Mouse (Mus musculus): Measurements from ENCODE around the gene Fez2.
A peak's percentile ranks its signal among the peaks of the same experiment; 100 is the strongest.

Fez2 gene

DNA sequence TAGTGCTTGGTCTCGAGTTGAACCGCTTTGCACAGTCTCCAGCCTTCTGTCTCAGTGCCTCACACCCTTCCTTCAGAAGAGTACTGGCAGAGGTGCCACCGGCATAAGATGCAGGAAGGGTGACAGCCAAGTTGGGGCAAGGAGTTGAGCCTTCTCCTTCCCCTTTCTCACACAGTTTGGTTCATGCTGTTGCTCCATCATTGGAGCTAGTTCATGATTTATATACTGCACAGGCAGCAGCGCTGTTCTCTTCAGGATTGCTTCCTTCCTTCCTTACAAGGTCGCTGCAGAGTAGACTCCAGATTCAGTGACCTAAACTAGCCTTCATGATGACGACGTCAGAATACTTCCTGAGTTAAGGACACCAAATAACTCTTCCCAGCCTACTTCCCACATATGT, 51.9 kb downstream of the Fez2 start:
- DNase-seq (ENCODE audit: low spot score) = no peak

DNA sequence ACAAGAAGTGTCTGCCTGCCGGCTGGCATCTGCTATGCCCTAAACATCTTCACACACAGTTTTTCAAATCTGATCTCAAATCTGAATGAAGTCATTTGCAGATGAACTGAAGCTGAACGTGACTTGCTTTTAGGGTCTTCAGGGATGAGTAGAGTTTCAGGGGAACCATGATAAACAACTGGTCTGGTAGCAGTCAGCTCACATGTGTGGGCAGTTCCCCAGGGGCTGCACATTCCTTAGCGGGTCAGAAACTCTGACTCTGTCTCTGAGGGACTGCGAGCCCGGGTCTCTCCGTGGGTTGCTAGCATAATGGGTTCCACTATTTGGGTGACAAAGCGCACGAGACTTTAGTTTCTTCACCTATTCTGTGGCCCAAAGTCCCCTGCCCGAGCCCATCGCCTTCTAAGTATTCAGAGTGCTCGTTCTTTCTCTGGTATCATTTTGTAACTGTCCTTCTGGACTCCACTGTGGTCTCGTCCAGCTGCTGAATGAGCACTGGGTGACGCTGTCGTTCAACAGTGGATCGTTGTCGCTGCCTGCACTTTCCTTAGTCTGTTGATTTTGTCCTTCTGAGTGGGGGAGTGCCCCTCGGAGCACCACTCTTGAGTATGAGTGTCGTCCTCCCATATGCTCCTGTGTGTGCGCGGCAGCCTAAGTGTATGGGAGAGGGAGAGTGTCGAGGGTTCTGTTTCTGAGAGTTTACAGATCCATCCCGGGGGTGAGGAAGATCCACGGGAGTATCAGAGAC, 53.2 kb downstream of the Fez2 start:
- DNase-seq (ENCODE audit: low spot score) = no peak

DNA sequence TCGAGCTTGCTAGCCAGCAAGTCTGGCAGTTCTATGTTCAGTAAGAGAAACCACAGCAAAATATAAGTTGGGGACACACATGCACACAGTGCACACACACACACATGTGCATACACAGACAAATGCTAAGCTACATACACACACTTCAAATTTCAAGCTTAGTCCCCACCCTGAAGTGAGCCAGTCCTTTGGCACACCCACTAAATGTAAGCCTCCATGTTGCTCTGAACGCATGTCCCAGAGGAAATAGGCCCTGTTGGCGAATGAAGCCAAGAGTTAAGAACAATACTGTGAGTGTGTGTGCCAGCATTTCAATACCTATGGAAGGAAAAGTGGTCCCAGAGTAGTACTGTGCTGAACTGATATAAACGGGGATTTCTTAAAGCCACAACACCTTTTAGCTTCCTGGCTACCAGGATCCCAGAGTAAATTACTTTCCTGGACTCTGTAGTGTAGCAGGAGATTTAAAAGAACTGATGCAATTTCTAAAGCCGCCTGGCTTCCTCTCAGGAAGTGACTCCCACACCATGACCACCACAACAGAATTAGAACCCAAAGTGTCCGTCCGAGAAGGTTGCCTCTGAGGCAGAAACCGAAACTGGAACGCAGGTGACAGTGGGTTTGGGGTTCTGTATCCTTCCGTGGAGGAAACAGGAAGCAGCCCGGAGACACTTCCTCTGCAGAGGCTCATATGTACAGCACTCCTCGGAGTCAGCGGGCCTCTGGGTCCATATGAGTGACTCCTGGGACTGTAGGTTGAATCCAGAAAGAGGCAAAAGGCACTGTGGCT, 55.8 kb downstream of the Fez2 start:
- no peak for DNase-seq (ENCODE audit: low spot score)

DNA sequence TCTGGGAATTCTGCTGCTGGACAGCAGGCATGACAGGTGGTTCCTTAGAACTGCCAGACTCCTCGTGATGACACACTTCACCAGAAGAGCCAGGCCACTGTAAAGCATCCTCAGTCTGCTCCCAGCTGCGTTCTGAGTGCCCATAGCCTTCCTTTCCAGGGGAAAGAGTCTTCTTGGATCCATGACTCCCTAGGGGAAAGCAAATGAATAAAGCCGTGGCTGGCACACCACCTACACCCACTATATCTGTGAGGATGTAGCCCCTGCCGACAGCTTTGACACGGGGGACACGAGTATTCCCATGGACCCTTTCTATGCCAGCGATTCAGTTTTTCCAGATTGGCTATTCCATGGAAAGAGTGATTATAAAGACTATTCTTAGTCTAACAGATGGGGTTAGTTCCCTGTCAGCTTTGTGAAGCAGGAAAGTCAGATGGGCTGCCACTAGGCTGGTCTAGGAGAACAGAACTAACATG, 59.7 kb downstream of the Fez2 start:
- DNase-seq (ENCODE audit: low spot score) = no peak

DNA sequence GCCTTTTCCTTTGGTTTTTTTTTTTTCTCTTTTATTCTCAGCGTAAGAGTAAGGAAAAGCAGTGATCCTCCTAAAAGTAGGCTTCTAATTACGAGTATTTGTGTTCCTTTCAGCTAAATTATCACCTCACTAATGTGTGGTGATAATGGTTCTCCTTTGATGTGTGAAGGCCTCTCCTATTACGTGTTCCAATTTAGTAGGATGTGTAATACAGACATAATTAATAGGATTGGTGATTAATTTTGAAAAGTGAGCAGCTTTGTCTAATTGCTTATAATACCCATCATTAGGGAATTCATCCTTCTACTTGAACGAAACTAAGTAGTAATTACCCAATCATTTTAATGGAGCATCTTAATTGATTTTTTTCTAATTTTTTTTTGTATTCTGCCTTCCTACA, 60.2 kb downstream of the Fez2 start:
- no peak for DNase-seq (ENCODE audit: low spot score)

DNA sequence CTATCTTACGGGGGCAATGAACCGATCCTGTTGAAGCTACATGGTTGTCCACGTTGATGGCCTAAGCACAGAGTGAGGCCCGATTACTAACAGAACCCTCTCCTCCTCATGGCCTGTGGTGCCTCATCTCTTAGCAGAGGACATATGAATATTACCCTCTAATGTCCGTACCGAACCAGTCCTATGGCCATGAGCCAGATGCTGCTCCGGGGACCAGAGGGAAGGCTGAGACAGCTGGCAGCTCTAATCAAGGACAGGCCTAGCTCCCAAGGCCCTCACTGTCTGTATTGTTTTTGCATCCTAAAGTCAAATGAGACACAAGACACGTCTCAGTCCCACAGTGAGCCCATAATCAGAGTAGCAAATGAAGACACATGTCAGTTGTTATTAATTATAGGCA, 62.3 kb downstream of the Fez2 start:
- DNase-seq (ENCODE audit: low spot score) = no peak

DNA sequence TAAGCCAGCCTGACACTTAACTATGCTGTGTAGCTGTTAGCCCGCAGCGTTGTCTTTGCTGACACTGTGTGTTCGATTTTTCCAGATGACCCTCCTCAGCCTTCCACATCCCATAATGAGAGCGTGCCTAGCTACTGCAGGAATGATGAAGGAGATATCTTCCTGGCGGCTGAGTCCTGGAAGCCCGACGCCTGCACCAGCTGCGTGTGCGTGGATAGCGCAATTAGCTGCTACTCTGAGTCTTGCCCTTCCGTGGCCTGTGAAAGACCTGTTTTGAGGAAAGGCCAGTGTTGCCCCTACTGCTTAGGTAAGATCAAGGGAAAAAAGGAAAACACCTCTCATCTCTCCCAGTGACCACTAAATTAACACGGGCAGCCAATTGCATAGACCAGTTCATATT, 63.1 kb downstream of the Fez2 start:
- no peak for DNase-seq (ENCODE audit: low spot score)

DNA sequence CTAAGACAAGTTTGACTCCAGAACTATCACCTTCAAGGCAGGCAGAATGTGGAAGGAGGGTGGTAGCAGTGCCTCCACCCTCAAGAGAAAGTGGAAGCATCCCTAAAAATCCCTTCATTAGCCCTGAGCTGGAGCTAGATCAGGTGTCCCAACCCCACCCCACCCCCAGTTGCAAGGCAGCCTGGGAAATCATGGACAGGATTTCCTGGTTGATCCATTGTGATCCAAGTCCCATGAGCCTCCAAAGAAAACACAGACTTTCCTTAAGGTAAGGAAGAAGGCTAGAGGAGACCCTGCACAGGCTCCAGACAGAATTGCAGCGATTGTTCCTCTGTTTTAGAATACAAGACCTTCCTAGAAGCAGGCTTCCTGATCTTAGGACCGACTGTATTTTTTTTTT, 63.5 kb downstream of the Fez2 start:
- no peak for DNase-seq (ENCODE audit: low spot score)

DNA sequence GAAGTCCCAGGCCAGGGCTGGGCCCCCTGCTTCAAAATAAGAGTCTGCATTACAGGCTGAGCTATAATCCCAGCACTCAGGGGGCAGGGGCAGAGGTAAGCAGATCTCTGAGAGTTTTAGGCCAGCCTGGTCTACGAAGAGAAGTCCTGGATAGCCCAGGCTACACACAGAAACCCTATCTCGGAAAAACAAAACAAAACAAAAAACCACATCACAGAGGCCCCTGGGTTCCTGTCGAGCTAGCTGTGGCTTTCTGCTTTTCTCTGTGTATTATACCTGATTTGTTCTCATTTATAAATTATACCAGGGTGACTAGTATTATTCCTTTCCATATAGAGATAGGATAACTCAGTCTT, 65.5 kb downstream of the Fez2 start:
- no peak for DNase-seq (ENCODE audit: low spot score)

DNA sequence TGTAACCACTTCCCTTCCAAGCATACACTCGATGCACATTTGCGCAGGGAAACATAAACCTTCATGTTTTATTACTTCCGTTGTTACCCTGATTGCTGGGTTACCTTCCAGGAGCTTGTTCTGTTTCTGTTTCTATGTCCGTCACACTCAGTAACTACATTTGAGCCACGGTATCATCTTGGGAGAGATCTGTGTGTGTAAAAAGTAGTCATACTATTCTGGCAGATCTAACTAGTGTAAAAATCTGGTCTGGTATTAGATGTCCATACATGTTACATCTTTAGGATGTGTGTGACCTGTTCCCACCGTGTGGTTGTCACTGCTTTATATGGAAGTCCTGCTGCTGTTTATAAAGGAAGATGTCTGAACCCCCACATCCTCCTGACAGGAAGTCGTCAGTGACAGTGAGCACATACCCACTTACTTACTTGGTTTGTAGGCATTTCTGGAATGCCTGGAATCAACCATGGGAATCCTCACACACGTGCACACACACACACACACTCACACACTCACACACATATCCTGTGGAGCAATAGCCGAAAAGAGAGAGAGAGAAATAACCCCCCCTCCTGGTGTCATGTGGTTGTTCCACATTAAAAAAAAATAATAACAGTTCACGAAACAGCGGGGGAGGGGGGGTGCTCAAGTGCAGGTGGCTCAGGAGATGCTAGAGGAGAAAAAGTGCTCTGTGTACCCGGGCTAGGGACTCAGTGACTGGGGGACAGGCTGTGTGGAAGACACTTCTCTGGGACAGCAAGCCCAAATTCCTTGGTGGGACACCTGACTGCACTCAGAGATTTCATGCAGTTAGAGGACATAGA, 66.1 kb downstream of the Fez2 start:
- DNase-seq (ENCODE audit: low spot score) = no peak

DNA sequence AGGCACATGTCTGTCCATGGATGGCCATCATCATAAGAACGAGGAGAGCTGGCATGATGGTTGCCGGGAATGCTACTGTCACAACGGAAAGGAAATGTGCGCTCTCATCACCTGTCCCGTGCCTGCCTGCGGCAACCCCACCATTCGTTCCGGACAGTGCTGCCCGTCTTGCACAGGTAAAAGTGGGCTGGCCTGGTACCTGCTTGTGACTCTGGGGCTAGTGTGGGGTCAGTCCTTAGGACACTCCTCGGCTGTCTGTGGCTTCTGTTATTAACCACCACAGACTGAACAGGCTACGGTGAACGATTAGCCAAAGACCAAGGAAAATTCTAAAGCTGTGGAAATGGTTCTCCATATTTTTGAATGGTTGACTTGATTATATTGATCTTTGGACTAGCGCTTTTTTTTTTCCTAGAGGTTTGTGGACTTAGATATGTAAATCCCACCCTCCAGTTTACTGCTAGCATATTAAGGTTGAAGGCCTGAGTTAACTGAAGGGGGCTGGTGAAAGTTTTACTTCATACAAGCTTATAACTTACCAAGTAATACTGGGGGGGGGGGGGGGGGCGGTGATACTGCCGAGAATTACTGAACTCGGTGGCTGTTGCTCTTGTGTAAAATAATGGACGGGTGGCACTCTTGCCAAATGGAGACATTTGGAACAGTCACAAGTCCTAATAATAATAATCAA, 70.7 kb downstream of the Fez2 start:
- no peak for DNase-seq (ENCODE audit: low spot score)

DNA sequence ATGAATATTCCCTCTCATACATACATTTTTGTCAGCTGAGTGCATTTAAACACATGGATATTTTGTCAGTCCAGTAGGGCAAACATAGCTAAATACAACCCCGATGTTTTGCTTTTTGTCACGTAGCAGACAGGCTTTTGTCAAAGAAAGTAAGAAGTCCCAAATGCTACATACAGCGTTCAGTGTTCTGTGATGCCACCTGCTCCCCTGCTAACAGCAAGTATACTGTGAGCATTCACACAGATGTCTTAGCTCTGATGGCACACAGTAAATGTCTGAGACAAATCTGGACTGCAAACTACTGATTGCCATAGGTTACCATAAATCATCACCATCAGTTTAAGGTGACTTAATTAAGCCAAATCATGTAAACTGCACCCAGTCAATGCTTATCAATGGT, 74.3 kb downstream of the Fez2 start:
- DNase-seq (ENCODE audit: low spot score) = no peak

DNA sequence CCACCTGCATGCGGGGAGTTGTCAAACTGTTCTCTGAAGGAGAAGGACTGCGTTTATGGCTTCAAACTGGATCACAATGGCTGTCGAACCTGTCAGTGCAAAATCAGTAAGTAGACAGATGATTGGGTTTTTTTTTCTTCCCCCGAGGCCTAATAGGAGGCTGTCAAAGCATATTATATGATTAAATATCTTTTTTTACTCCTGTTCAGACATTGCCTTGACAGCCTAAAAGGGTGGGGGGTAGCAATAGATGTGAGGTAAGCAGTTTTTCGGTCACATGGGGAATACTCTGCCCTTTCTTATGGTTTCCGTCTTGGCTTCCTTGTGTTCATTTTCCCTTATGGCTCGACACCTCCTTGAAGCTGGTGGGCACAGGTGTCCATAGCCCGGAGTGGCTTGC, 82.7 kb downstream of the Fez2 start:
- DNase-seq (ENCODE audit: low spot score) = no peak

DNA sequence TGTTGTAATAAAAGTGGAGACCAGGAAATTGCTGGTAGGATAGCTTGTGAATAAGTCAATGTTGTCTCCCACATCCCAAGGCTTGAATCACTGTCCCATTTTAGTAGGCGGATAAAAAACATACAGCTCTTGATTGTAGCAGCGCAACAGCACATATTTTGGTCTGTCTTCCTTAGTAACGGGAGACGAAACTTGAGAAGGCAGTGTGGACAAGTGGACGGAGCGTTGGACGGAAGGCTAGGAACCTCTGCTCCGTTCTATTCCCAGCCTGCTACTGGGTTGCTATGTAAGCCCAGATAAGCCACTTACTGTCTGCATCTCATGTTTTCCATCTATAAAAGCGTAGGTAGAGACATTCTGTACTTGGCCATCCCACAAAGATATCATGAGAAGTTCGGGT, 84.7 kb downstream of the Fez2 start:
- DNase-seq (ENCODE audit: low spot score) = no peak

DNA sequence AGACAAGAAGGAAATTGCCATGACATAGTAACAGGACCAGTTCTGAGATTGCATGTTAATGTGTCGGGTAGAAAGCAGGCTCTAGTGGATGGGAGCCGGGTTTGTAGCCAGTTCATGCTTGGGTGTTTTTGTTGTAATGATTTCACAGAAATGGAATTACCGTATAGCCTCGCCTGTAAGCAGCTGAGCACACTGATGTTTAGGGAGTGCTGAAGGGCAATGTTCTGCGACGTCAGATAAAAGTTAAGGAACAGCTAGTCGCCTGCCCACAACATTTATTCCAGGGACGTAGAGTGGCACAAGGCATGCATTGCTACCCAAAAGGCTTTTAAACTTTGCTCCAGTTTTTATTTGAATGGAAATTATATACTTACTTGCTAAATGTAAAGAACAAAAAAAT, 86.5 kb downstream of the Fez2 start:
- no peak for DNase-seq (ENCODE audit: low spot score)

DNA sequence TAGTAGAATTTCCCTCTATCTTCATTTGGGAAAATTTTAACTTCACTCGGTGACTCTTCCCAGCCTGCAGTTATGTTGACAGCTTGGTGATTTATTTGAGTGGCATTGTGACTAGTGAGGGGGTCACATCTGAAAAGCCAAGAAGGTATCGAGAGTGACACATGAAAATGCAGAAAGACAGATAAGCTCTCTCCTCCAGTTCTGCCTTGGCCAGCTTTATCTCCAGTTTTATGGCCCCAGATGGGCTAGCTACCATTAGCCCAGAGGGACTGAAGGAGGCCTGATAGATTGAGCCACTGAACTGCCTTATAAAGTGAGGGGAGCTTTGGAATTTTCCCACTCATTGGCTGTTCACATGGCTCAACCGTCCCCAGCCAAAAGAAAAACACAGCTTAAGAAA, 89.7 kb downstream of the Fez2 start:
- DNase-seq (ENCODE audit: low spot score) = peak; percentile 37

DNA sequence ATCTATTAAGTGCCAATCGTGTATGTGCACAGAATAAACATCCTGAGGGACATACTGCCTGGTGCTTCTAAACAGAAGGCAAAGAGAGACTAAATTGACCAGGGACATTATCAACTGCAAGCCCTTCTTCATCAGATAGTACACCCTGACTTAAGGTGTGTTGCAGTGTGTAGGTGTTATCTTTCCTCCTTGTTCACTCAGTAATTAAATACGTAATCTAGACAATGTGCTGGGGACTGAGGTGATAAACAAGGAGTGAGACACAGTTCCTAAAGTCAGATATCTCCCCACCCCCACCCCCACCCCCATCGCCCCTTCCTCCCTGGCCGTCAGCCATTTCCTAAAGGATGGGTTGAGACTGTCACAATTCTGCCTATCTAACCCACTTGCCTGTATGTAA, 90.8 kb downstream of the Fez2 start:
- no peak for DNase-seq (ENCODE audit: low spot score)

DNA sequence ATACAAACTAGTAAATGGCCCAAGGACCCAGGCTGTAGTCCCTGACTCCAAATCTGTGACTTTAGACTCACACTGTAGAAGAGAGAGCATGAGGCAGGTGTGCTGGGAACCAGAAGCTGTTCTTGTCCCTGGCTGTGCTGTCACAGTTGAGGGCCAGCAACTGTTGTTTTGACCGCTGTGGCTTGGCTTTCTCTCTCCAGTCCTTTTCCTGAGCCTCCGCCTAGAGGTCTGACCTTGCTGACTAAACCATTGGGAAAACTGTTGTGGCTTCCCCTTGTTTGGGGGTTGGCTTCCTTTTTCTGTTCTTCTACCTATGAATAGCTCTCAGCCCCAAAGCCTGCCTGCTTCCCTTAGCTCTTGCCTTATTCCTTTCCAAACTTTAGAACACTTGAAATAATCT, 91.6 kb downstream of the Fez2 start:
- no peak for DNase-seq (ENCODE audit: low spot score)

DNA sequence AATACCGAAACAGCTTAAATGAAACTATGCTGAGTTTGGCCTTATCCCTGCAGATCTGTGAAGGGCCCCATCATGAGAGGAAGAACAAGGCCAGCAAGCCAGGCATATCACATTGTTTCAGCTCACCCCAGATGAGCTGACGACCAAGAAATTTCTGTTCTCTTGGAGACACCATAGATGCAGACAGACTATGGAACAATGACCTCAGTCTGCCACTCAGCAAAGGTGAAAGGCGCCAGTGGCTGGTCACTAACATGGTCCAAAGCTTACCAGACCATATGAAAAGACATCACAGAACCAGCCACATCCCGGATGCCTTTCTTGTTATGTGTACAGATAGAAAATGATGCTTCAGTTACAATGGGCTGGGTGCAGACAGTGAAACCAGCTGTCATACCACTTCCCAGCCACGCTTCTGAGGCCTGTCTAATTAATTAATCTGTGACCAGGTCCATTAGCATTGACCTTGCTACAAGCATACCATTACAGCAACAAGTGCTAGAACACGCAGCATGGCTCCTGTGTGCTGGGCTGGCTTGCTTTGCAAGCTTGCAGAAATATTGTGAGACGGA, 92.1 kb downstream of the Fez2 start:
- no peak for DNase-seq (ENCODE audit: low spot score)

DNA sequence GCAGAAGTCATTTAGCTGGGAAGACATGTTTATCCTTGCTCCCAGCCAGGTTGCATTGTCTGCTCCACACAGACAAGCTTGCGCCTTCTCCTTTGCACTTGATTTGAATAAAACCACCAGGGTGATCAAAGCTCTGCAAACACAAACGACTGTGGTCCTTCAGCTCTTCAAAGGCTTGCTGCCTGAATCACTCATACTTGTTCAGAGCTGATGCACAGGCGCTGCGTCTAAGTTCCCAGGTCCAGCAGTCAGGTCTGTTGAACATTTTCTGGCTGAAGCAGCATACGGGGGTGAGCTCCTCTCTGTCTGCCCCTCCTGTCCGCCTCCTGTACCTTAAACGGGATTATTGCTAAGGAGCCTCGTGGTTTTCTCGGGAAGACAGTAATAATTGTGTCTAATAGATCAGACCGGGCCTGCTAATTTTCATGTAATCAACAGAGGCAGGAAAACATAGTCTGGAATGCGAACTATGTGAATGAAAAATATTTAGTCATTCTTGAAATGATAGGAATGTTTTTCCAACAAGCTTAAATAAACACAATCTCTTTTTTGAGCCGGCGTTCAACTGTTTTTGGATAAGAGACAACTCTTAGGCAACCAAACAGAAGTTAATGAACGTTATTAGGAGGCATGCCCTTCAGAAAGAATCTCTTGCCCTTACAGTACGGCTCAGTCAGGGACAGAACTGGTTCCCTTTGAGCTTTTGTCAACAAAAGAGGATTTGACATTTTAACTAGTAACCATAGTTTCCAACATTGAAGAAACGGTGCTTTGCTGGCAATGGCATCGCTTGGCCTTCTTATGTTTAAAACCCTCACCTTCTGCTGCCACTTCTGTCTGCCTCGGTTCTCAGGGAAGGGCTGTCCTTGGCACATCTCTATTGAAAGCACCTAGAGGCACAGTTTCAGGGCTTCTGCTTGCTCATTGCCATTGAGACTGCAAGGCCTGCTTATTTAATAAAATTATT, 95.3 kb downstream of the Fez2 start:
- DNase-seq (ENCODE audit: low spot score) = peak; percentile 25
